Mouse (Mus musculus): ENCODE data around the gene Hcrtr1. TPM values are rescaled to one million over a fixed set of nuclear protein-coding genes. Genes with fewer than 3 reads are reported as not detected.

Hcrtr1 gene
- polyA plus RNA-seq, 1 experiment from 2014 or later: not detected

DNA sequence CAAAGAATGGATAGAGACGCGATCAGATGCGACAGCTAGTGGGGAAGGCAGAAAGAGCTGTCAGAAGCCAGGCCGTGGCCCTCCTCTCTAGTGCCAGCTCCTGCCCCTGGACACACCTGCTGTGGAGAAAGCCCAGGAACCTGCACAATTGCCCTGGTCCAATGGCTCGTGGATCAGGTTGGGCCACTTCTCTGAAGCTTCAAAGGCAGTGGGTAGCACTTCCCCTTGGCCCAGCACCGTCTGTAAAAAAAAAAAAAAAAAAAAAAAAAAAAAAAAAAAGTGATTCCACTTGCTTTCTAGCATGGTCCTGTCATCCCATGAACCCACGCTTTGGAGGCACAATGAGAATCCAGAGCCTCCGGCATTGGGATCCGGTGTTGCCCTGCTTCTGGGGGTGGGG is 28.7 kb upstream of the Hcrtr1 start:
- no peak for ATAC-seq (ENCODE audit: insufficient number of reproducible peaks, insufficient read depth, low FRiP score, low TSS enrichment, low read depth)
- WGBS: 43% methylated on average over 9 of the region's 9 CpGs
- Histone ChIP-seq H3K4me3 (replicated peaks) (peak overlapping the region; percentile 12; the same call in 1 of the 2 replicates), H3K4me2 (peak overlapping the region; percentile 28), H3K36me3 (no peaks in the 10 kb centered on the region), H3K9ac (replicated peaks) (no peak overlapping the region), H3K9me3 (no peaks in the 10 kb centered on the region), H3K27me3 (peaks cover 17% of the 10 kb centered on the region), H3K4me1 (replicated peaks) (peaks cover 60% of the 10 kb centered on the region), H3K27ac (no peak overlapping the region)

DNA sequence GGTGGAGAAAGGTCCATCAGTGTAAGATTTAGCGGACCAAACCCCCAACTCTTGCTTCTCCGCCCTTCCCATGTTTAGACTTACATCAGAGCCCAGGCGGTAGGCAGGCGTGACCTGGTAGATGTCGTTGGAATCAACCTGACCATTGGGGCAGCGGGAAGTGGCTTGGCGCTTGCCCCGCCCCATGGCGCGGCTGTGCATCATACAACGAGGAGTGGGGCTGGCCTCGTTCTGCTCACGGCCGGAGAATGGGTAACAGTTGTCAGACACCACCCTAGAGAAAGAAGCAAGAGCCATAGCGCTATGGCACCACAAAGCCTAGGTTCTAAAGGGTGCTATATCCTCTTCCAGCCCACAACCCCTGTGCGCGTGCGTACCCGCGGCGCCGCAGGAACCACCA is 28.2 kb upstream of the Hcrtr1 start:
- Histone ChIP-seq H3K27ac (no peak overlapping the region), H3K36me3 (no peaks in the 10 kb centered on the region), H3K4me1 (replicated peaks) (peaks cover 57% of the 10 kb centered on the region), H3K4me2 (peak overlapping the region; percentile 28), H3K4me3 (replicated peaks) (peak overlapping the region; percentile 12), H3K27me3 (peaks cover 17% of the 10 kb centered on the region), H3K9me3 (no peaks in the 10 kb centered on the region), H3K9ac (replicated peaks) (no peak overlapping the region)
- ATAC-seq (ENCODE audit: insufficient number of reproducible peaks, insufficient read depth, low FRiP score, low TSS enrichment, low read depth): no peak
- WGBS: 55% methylated on average over 22 of the region's 22 CpGs

DNA sequence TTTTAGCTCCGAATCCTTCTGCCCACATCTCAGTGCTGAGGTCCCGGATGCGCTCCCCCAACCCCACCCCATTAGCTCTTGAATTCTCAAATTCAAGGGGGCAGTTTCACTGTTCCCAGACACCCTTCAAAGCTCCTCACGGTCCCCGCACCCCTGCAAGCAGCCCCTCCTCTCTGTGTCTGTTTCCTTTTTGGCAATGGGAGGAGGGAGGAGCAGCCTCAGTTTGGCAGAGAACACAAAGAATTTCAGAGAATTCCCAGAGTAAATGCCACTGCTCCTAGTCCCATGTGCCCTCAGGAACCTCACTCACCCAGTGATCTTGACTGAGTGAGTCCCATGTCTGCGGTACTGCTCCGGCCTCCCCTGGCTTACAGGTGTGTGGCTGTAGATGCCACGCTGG is 27.4 kb upstream of the Hcrtr1 start:
- H3K4me1 ChIP-seq (replicated peaks): peaks cover 50% of the 10 kb centered on the region
- no peak overlapping the region for H3K27ac ChIP-seq
- H3K9me3 ChIP-seq: no peaks in the 10 kb centered on the region
- no peak overlapping the region for H3K4me3 ChIP-seq (replicated peaks)
- H3K27me3 ChIP-seq: peaks cover 20% of the 10 kb centered on the region
- H3K9ac ChIP-seq (replicated peaks): no peak overlapping the region
- H3K36me3 ChIP-seq: no peaks in the 10 kb centered on the region
- H3K4me2 ChIP-seq: peak overlapping the region; percentile 10; the same call in 1 of the 2 replicates
- ATAC-seq (ENCODE audit: insufficient number of reproducible peaks, insufficient read depth, low FRiP score, low TSS enrichment, low read depth): no peak
- WGBS: 76% methylated on average over 8 of the region's 8 CpGs

DNA sequence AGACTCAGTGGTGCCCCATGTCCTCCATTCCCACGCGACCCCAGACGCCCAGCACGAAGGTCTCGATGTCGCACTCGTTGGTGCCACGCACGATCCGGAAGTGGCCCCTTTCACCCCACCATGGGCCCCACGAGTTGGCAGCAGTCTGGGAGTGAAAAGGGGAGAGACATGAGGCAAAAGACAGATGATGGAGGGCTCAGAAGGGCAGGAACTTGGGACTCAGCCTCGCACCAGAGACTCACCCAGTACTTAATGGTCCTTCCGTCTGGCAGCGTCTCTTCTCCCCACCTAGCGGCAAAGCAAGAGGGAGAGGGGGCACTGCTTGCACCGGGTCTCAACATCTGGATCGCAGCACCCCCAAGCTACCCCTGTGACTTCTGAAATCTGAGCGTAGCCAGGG is 26.9 kb upstream of the Hcrtr1 start:
- H3K27ac ChIP-seq: no peak overlapping the region
- H3K4me3 ChIP-seq (replicated peaks): no peak overlapping the region
- H3K4me2 ChIP-seq: peak overlapping the region; percentile 10; the same call in 1 of the 2 replicates
- H3K9ac ChIP-seq (replicated peaks): 0 out of 2 replicates have a peak overlapping the region, but pooled peaks have one; percentile 12
- peaks cover 25% of the 10 kb centered on the region for H3K27me3 ChIP-seq
- ATAC-seq (ENCODE audit: insufficient number of reproducible peaks, insufficient read depth, low FRiP score, low TSS enrichment, low read depth): no peak
- H3K9me3 ChIP-seq: no peaks in the 10 kb centered on the region
- WGBS: 73% methylated on average over 18 of the region's 18 CpGs
- H3K4me1 ChIP-seq (replicated peaks): peaks cover 45% of the 10 kb centered on the region
- no peaks in the 10 kb centered on the region for H3K36me3 ChIP-seq

DNA sequence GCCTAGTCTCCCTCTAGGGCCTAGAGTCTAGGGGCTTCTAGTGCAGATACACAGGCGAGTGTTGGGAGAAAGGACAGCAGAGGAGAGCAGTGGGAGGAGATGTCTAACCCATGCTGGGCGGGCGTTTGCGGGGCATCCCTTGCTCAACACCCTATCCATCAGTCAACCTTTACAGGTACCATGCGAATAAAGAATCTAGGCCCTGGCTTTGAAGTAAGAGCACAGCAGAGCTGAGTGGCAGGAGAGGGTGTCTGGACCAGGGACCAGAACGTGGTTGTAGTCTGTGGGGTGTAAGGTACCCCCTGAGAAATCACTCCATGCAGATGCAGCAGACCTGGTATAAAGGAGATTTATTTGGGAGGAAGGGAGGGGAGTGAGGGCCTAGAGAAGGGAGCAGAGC is 25.0 kb upstream of the Hcrtr1 start:
- Histone ChIP-seq H3K9me3 (no peaks in the 10 kb centered on the region), H3K4me2 (no peak overlapping the region)

DNA sequence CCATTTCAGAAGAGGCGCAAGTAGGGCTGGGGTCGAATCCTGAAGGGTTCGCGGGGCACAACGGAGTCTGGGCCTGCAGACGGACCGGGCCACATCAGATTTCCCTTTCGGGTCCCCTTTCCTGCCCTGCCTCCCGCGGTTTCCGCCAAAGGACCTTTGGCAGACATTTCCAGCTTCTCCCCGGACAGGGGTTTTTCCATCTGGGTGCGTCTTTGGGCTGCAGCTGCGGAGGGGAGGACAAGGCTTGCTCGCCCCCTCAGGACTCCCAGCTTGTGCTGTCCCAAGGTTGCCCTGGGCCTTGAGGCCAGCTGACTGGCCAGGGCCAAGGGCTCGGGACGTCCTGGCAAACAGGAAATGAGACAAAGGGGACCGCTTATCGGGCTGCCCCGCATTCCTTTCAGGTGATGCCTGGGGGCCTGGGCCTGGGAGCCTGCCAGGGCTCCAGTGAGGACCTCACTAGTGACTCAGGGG is 24.3 kb upstream of the Hcrtr1 start:
- peaks cover 39% of the 10 kb centered on the region for H3K4me1 ChIP-seq (replicated peaks)
- WGBS: 5% methylated on average over 20 of the region's 20 CpGs
- H3K27ac ChIP-seq: peak overlapping the region; percentile 50
- H3K27me3 ChIP-seq: peaks cover 33% of the 10 kb centered on the region
- H3K4me2 ChIP-seq: peak overlapping the region; percentile 52
- peak overlapping the region; percentile 35; the same call in 1 of the 2 replicates for H3K9ac ChIP-seq (replicated peaks)
- H3K9me3 ChIP-seq: no peaks in the 10 kb centered on the region
- peak overlapping the region; percentile 2 for H3K4me3 ChIP-seq (replicated peaks)
- no peaks in the 10 kb centered on the region for H3K36me3 ChIP-seq
- peak; percentile 40; the same call in 1 of the 2 replicates for ATAC-seq (ENCODE audit: insufficient number of reproducible peaks, insufficient read depth, low FRiP score, low TSS enrichment, low read depth)

More for the DNA sequence above, 25.0 kb upstream of the Hcrtr1 start:
- no peak for ATAC-seq (ENCODE audit: insufficient number of reproducible peaks, insufficient read depth, low FRiP score, low TSS enrichment, low read depth)
- Histone ChIP-seq H3K36me3 (no peaks in the 10 kb centered on the region), H3K4me3 (replicated peaks) (no peak overlapping the region), H3K9ac (replicated peaks) (no peak overlapping the region), H3K4me1 (replicated peaks) (peaks cover 43% of the 10 kb centered on the region), H3K27me3 (peaks cover 33% of the 10 kb centered on the region), H3K27ac (peak overlapping the region; percentile 50; the same call in 1 of the 2 replicates)
- whole genome bisulfite sequencing: 74% methylated on average over 6 of the region's 6 CpGs

DNA sequence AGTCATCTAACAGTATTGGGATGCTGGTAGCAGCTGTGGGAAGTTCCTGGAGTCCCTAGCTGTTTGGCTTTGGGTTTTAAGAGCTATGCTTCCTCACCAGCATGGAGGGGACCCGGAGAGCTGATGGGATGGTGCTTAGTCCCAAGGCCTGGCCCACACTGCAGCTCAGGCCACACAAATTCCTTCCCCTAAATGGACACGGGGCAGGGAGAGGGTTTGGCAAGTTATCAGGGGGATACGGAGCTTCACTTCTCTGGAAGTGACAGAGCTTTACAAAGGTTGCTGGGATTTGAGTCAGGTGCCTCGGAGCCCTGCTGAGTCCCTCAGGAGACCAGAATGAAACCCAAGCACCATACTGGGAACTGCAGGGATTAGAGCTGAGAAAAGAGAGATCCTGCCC is 22.2 kb upstream of the Hcrtr1 start:
- no peak overlapping the region for H3K4me2 ChIP-seq
- H3K27me3 ChIP-seq: peaks cover 33% of the 10 kb centered on the region
- WGBS: 44% methylated on average over 4 of the region's 4 CpGs

DNA sequence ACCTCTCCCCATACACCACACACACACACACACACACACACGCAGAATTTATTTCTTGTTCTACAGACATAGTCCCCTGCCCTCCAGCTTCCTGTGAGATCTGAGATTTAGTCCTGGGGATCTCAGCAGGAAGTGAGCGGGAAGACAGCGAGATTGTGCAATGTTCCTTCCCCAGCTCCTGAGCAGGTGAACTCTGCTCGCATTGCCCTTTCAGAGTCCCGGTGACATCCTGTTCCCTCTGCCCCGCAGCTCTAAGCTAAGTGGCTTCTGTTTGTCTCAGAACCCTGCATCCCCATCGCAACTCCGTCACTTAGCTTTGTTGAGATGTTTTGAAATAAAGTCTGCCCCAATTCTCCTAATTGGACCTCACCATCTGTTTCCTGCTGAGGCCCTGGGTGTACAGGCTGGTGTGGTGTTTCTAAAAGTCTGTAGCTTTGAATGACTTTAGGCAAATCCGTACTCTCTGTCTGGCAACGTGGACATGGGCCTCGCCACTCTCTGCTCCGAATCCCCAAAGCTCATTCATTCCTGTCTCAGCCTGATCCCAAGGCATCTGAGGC is 17.7 kb upstream of the Hcrtr1 start:
- Histone ChIP-seq H3K9me3 (no peaks in the 10 kb centered on the region), H3K36me3 (no peaks in the 10 kb centered on the region), H3K9ac (replicated peaks) (no peak overlapping the region), H3K27me3 (peaks cover 42% of the 10 kb centered on the region), H3K4me3 (replicated peaks) (no peak overlapping the region), H3K27ac (no peak overlapping the region), H3K4me2 (no peak overlapping the region), H3K4me1 (replicated peaks) (no peaks in the 10 kb centered on the region)
- ATAC-seq (ENCODE audit: insufficient number of reproducible peaks, insufficient read depth, low FRiP score, low TSS enrichment, low read depth): no peak
- WGBS: 66% methylated on average over 12 of the region's 12 CpGs

More for the DNA sequence above, 22.2 kb upstream of the Hcrtr1 start:
- Histone ChIP-seq H3K4me3 (replicated peaks) (no peak overlapping the region), H3K36me3 (no peaks in the 10 kb centered on the region), H3K27ac (no peak overlapping the region), H3K9me3 (no peaks in the 10 kb centered on the region), H3K4me1 (replicated peaks) (peaks cover 21% of the 10 kb centered on the region), H3K9ac (replicated peaks) (no peak overlapping the region)
- no peak for ATAC-seq (ENCODE audit: insufficient number of reproducible peaks, insufficient read depth, low FRiP score, low TSS enrichment, low read depth)

GRCm38 (mm10) chr4:130154250-130154649 is 15.1 kb upstream of the Hcrtr1 start:
- H3K4me3 ChIP-seq (replicated peaks): no peak overlapping the region
- no peak for ATAC-seq (ENCODE audit: insufficient number of reproducible peaks, insufficient read depth, low FRiP score, low TSS enrichment, low read depth)
- WGBS: 65% methylated on average over 3 of the region's 3 CpGs
- no peaks in the 10 kb centered on the region for H3K9me3 ChIP-seq
- H3K27ac ChIP-seq: no peak overlapping the region
- H3K4me1 ChIP-seq (replicated peaks): no peaks in the 10 kb centered on the region
- peaks cover 38% of the 10 kb centered on the region for H3K27me3 ChIP-seq
- H3K4me2 ChIP-seq: no peak overlapping the region
- no peaks in the 10 kb centered on the region for H3K36me3 ChIP-seq
- no peak overlapping the region for H3K9ac ChIP-seq (replicated peaks)

- no peak overlapping the region for H3K9ac ChIP-seq (replicated peaks)
- H3K27me3 ChIP-seq: peaks cover 40% of the 10 kb centered on the region
- ATAC-seq (ENCODE audit: insufficient number of reproducible peaks, insufficient read depth, low FRiP score, low TSS enrichment, low read depth): no peak
- H3K36me3 ChIP-seq: no peaks in the 10 kb centered on the region
- H3K4me1 ChIP-seq (replicated peaks): no peaks in the 10 kb centered on the region
- H3K27ac ChIP-seq: no peak overlapping the region
- H3K9me3 ChIP-seq: peaks cover 3% of the 10 kb centered on the region; the same call in 1 of the 2 replicates
- WGBS: 69% methylated on average over 10 of the region's 10 CpGs
- H3K4me3 ChIP-seq (replicated peaks): no peak overlapping the region
- no peak overlapping the region for H3K4me2 ChIP-seq
Measured at GRCm38 (mm10) chr4:130148405-130148804, 9.2 kb upstream of the Hcrtr1 start.

GRCm38 (mm10) chr4:130141786-130142185 is 2.6 kb upstream of the Hcrtr1 start:
- peaks cover 3% of the 10 kb centered on the region; the same call in 1 of the 2 replicates for H3K9me3 ChIP-seq
- H3K9ac ChIP-seq (replicated peaks): no peak overlapping the region
- peaks cover 8% of the 10 kb centered on the region for H3K4me1 ChIP-seq (replicated peaks)
- H3K36me3 ChIP-seq: no peaks in the 10 kb centered on the region
- no peak overlapping the region for H3K4me2 ChIP-seq
- peaks cover 71% of the 10 kb centered on the region for H3K27me3 ChIP-seq
- 65% methylated on average over 3 of the region's 3 CpGs for whole genome bisulfite sequencing
- no peak overlapping the region for H3K4me3 ChIP-seq (replicated peaks)
- ATAC-seq (ENCODE audit: insufficient number of reproducible peaks, insufficient read depth, low FRiP score, low TSS enrichment, low read depth): no peak
- no peak overlapping the region for H3K27ac ChIP-seq

DNA sequence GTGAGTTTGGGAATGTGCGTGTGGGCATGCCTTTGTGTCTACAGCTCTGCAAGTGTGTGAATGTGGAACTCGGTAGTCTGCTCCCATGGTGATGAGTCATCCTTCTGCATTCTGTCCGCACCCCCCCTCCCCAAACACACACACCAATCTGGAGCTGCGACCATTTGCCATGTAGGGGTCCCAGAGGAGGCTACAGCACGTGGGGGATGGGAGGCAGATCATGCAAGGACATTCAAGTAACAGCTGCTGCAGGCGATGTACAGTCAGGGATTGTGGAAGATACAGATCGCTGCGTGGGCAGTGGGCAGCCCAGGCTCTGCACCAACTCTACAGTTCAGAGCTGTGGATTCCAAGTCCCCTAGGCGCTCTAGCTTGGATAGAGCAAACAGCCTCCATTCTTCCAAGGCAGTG is 1.8 kb upstream of the Hcrtr1 start:
- Histone ChIP-seq H3K4me1 (replicated peaks) (peaks cover 8% of the 10 kb centered on the region), H3K27me3 (peaks cover 75% of the 10 kb centered on the region), H3K4me3 (replicated peaks) (no peak overlapping the region), H3K36me3 (no peaks in the 10 kb centered on the region), H3K27ac (no peak overlapping the region), H3K9ac (replicated peaks) (no peak overlapping the region), H3K4me2 (no peak overlapping the region), H3K9me3 (peaks cover 3% of the 10 kb centered on the region; the same call in 1 of the 2 replicates)
- WGBS: 75% methylated on average over 9 of the region's 9 CpGs
- ATAC-seq (ENCODE audit: insufficient number of reproducible peaks, insufficient read depth, low FRiP score, low TSS enrichment, low read depth): no peak
